Mouse (Mus musculus) CH12.LX (cell line): Measurements from ENCODE around the gene Anp32a. TPM values are rescaled to one million over a fixed set of nuclear protein-coding genes. Genes with fewer than 3 reads are reported as not detected.

Source experiments
- DNase-seq: peaks from one replicate; pipeline ENCODE4 v3.0.0-alpha.2; 2013; ENCODE audit errors: extremely low read depth
- H3K27ac ChIP-seq: 2 replicates; pipeline ENCODE4 v1.5.1; 2012; ENCODE audit warnings: low read depth, mild to moderate bottlenecking, control low read depth, moderate library complexity; ENCODE audit not compliant: insufficient read depth
- H3K27me3 ChIP-seq: replicated peaks from 2 replicates; pipeline ENCODE3; 2012; ENCODE audit warnings: inconsistent platforms
- H3K36me3 ChIP-seq, 2 experiments: replicated peaks in 1 of 2; 2 replicates each; pipeline versions ENCODE3 to v1.6.1; 2012; ENCODE audit warnings: inconsistent platforms in 1 of 2, low read length in 1 of 2, mild to moderate bottlenecking in 1 of 2, mixed read lengths in 1 of 2, moderate library complexity in 1 of 2; ENCODE audit not compliant: control insufficient read depth in 1 of 2, insufficient read depth in 1 of 2
- H3K4me1 ChIP-seq, 2 experiments: 2 replicates each; pipeline ENCODE4 v1.6.1; 2012; ENCODE audit warnings: inconsistent platforms in 1 of 2, moderate library complexity in 1 of 2; ENCODE audit not compliant: insufficient read depth in 2 of 2, control insufficient read depth in 1 of 2
- H3K4me2 ChIP-seq: 2 replicates; pipeline ENCODE4 v1.6.1; 2012; ENCODE audit warnings: low read depth, mild to moderate bottlenecking, control low read depth; ENCODE audit not compliant: poor library complexity, insufficient read depth, severe bottlenecking
- H3K4me3 ChIP-seq, 3 experiments: fragments of 150-350 bp in 1 of 3; sonication (generic) in 1 of 3; replicated peaks in 1 of 3; 2 replicates each; pipeline versions ENCODE3 to v1.5.1; 2011 to 2012; ENCODE audit warnings: low read depth in 2 of 3, low read length in 2 of 3, mild to moderate bottlenecking in 2 of 3, moderate library complexity in 2 of 3, control low read depth in 1 of 3, improper control_type of control experiment in 1 of 3, inconsistent platforms in 1 of 3, mixed read lengths in 1 of 3; ENCODE audit not compliant: poor library complexity in 1 of 3
- H3K79me2 ChIP-seq: replicated peaks from 2 replicates; pipeline ENCODE4 v1.6.1; 2012; ENCODE audit warnings: mild to moderate bottlenecking, moderate library complexity; ENCODE audit not compliant: control insufficient read depth, poor library complexity, insufficient read depth, severe bottlenecking; ENCODE audit errors: extremely low read depth
- H3K9ac ChIP-seq: 2 replicates; pipeline ENCODE4 v1.6.1; 2012; ENCODE audit warnings: low read depth, mild to moderate bottlenecking, control low read depth, moderate library complexity; ENCODE audit not compliant: insufficient read depth
- H3K9me3 ChIP-seq: replicated peaks from 2 replicates; pipeline ENCODE3; 2012; ENCODE audit warnings: low read length, inconsistent platforms, mixed read lengths
- BHLHE40 ChIP-seq: IDR thresholded peaks from 2 replicates; pipeline ENCODE4 v1.6.1; 2011; ENCODE audit warnings: mild to moderate bottlenecking, low read depth, low read length, improper control_type of control experiment
- CHD1 ChIP-seq: IDR thresholded peaks from 2 replicates; pipeline ENCODE4 v1.6.1; 2012; ENCODE audit warnings: low read depth, low read length, improper control_type of control experiment, inconsistent platforms
- CHD2 ChIP-seq: IDR thresholded peaks from 2 replicates; pipeline ENCODE4 v1.6.1; 2011; ENCODE audit warnings: low read length, improper control_type of control experiment
- CTCF ChIP-seq, 2 experiments: IDR thresholded peaks in 1 of 2; conservative IDR thresholded peaks in 1 of 2; 2 replicates each; pipeline ENCODE4 v1.5.1; 2011 to 2012; ENCODE audit warnings: low read depth in 2 of 2, low read length in 2 of 2, improper control_type of control experiment in 1 of 2, inconsistent platforms in 1 of 2, mild to moderate bottlenecking in 1 of 2, moderate library complexity in 1 of 2
- ELF1 ChIP-seq: IDR thresholded peaks from 2 replicates; pipeline ENCODE4 v1.6.1; 2014; ENCODE audit warnings: low read depth, mild to moderate bottlenecking, inconsistent platforms, low read length, improper control_type of control experiment
- EP300 ChIP-seq: IDR thresholded peaks from 2 replicates; pipeline ENCODE4 v1.6.1; 2011; ENCODE audit warnings: low read length, improper control_type of control experiment
- GABPA ChIP-seq: IDR thresholded peaks from 2 replicates; pipeline ENCODE4 v1.6.1; 2012; ENCODE audit warnings: low read depth, low read length, improper control_type of control experiment, inconsistent platforms; ENCODE audit not compliant: insufficient replicate concordance
- HCFC1 ChIP-seq: IDR thresholded peaks from 2 replicates; pipeline ENCODE4 v1.6.1; 2012; ENCODE audit warnings: low read depth, mild to moderate bottlenecking, inconsistent platforms, low read length, improper control_type of control experiment
- IRF4 ChIP-seq: IDR thresholded peaks from 2 replicates; pipeline ENCODE4 v1.6.1; 2014; ENCODE audit warnings: low read depth, mild to moderate bottlenecking, inconsistent platforms, low read length, improper control_type of control experiment
- JUN ChIP-seq: IDR thresholded peaks from 2 replicates; pipeline ENCODE4 v1.6.1; 2011; ENCODE audit warnings: low read depth, mild to moderate bottlenecking, low read length, improper control_type of control experiment, moderate library complexity; ENCODE audit not compliant: insufficient read depth
- KAT2A ChIP-seq: IDR thresholded peaks from 2 replicates; pipeline ENCODE4 v1.6.1; 2012; ENCODE audit warnings: low read length, improper control_type of control experiment, inconsistent platforms; ENCODE audit not compliant: insufficient replicate concordance
- MAFK ChIP-seq: IDR thresholded peaks from 2 replicates; pipeline ENCODE4 v1.6.1; 2011; ENCODE audit warnings: low read length, improper control_type of control experiment; ENCODE audit not compliant: insufficient replicate concordance
- MAX ChIP-seq: IDR thresholded peaks from 2 replicates; pipeline ENCODE4 v1.6.1; 2011; ENCODE audit warnings: low read length, improper control_type of control experiment
- MAZ ChIP-seq: IDR thresholded peaks from 2 replicates; pipeline ENCODE4 v1.6.1; 2012; ENCODE audit warnings: low read depth, mild to moderate bottlenecking, inconsistent platforms, low read length, improper control_type of control experiment, moderate library complexity
- MEF2A ChIP-seq: IDR thresholded peaks from 2 replicates; pipeline ENCODE4 v1.6.1; 2014; ENCODE audit warnings: low read depth, mild to moderate bottlenecking, inconsistent platforms, low read length, improper control_type of control experiment, borderline replicate concordance
- MXI1 ChIP-seq: IDR thresholded peaks from 2 replicates; pipeline ENCODE4 v1.6.1; 2011; ENCODE audit warnings: mild to moderate bottlenecking, low read depth, low read length, improper control_type of control experiment
- MYC ChIP-seq: IDR thresholded peaks from 2 replicates; pipeline ENCODE4 v1.6.1; 2011; ENCODE audit warnings: low read depth, mild to moderate bottlenecking, improper control_type of control experiment, low read length
- PAX5 ChIP-seq: IDR thresholded peaks from 2 replicates; pipeline ENCODE4 v1.6.1; 2012; ENCODE audit warnings: low read length, inconsistent platforms, mixed read lengths
- POLR2A ChIP-seq: IDR thresholded peaks from 2 replicates; pipeline ENCODE4 v1.6.1; 2011; ENCODE audit warnings: low read depth, mild to moderate bottlenecking, improper control_type of control experiment, low read length
- POLR2AphosphoS2 ChIP-seq: IDR thresholded peaks from 2 replicates; pipeline ENCODE4 v1.6.1; 2011; ENCODE audit warnings: low read depth, low read length, improper control_type of control experiment
- RAD21 ChIP-seq: IDR thresholded peaks from 2 replicates; pipeline ENCODE4 v1.6.1; 2011; ENCODE audit warnings: low read depth, mild to moderate bottlenecking, low read length, improper control_type of control experiment, moderate library complexity
- RCOR1 ChIP-seq: conservative IDR thresholded peaks from 2 replicates; pipeline ENCODE4 v1.6.1; 2012; ENCODE audit warnings: low read depth, mild to moderate bottlenecking, inconsistent platforms, low read length, improper control_type of control experiment
- SIN3A ChIP-seq: IDR thresholded peaks from 2 replicates; pipeline ENCODE4 v1.6.1; 2012; ENCODE audit warnings: low read length, improper control_type of control experiment, inconsistent platforms
- SMC3 ChIP-seq: IDR thresholded peaks from 2 replicates; pipeline ENCODE4 v1.6.1; 2011; ENCODE audit warnings: low read depth, low read length, improper control_type of control experiment
- TBP ChIP-seq: conservative IDR thresholded peaks from 2 replicates; pipeline ENCODE4 v1.6.1; 2011; ENCODE audit warnings: low read depth, low read length, improper control_type of control experiment
- TCF12 ChIP-seq: IDR thresholded peaks from 2 replicates; pipeline ENCODE4 v1.6.1; 2014; ENCODE audit warnings: low read depth, mild to moderate bottlenecking, inconsistent platforms, low read length, improper control_type of control experiment
- UBTF ChIP-seq: IDR thresholded peaks from 2 replicates; pipeline ENCODE4 v1.6.1; 2012; ENCODE audit warnings: low read depth, mild to moderate bottlenecking, inconsistent platforms, low read length, improper control_type of control experiment, moderate library complexity
- USF1 ChIP-seq: IDR thresholded peaks from 2 replicates; pipeline ENCODE4 v1.6.1; 2014; ENCODE audit warnings: low read depth, mild to moderate bottlenecking, inconsistent platforms, low read length, improper control_type of control experiment
- USF2 ChIP-seq: conservative IDR thresholded peaks from 2 replicates; pipeline ENCODE4 v1.6.1; 2011; ENCODE audit warnings: low read depth, low read length, improper control_type of control experiment
- ZC3H11A ChIP-seq: IDR thresholded peaks from 2 replicates; pipeline ENCODE4 v1.6.1; 2012; ENCODE audit warnings: low read depth, mild to moderate bottlenecking, inconsistent platforms, low read length, improper control_type of control experiment
- ZKSCAN1 ChIP-seq: IDR thresholded peaks from 2 replicates; pipeline ENCODE4 v1.6.1; 2012; ENCODE audit warnings: low read depth, inconsistent platforms, low read length, improper control_type of control experiment, borderline replicate concordance
- ZMIZ1 ChIP-seq: IDR thresholded peaks from 2 replicates; pipeline ENCODE4 v1.6.1; 2012; ENCODE audit warnings: low read depth, mild to moderate bottlenecking, inconsistent platforms, low read length, improper control_type of control experiment
- ZNF384 ChIP-seq: IDR thresholded peaks from 2 replicates; pipeline ENCODE4 v1.6.1; 2012; ENCODE audit warnings: low read depth, low read length, improper control_type of control experiment, inconsistent platforms
- dilution Hi-C: fragments of 300-500 bp; cut with MboI; formaldehyde crosslinking; loops from 2 replicates; pipeline ENCODE4 v1.14.3; 2020; ENCODE audit warnings: low sequenced_read_pairs; ENCODE audit not compliant: extremely low pct_unique_long_range_greater_than_20kb, extremely low pct_ligation_motif_present
- in situ Hi-C: fragments of 300-500 bp; cut with MboI; formaldehyde crosslinking; loops from 3 replicates; pipeline ENCODE4 v1.14.3; 2019; ENCODE audit warnings: low sequenced_read_pairs, low pct_ligation_motif_present, low pct_unique_long_range_greater_than_20kb, mixed read lengths
- polyA plus RNA-seq: library from polyadenylated mRNA; unstranded; fragments of >175 nt; gene quantifications from 2 replicates; pipeline ENCODE4 v1.2.1, GENCODE M21; 2012; ENCODE audit warnings: low read depth; ENCODE audit not compliant: insufficient read length
- total RNA-seq, 2 experiments: library from RNA; depleted of rRNA; stranded (reverse); fragments of 300-350 nt in 1 of 2; fragments of >200 nt in 1 of 2; gene quantifications; 2 replicates each; pipeline ENCODE4 v1.2.3; 2012 to 2014

Gene Anp32a
- total and polyA plus RNA-seq, 3 experiments, result 585 to 1,207 (median 869) TPM

GRCm38 (mm10) chr9:62350721-62351120, 9.6 kb downstream of the Anp32a start:
- H3K79me2 ChIP-seq, result peaks cover 94% of the 10 kb centered on the region
- 0 out of 2 replicates have a peak, but pooled peaks have one; percentile 10 for TF ChIP-seq MYC
- TF ChIP-seq TCF12, result no peak
- 0 out of 2 replicates have a peak, but pooled peaks have one; percentile 44 for TF ChIP-seq CHD1
- no peak; the same call in 1 of the 2 replicates for TF ChIP-seq ZNF384
- no peak for TF ChIP-seq MEF2A
- H3K27ac ChIP-seq, result peak overlapping the region; percentile 72
- no peaks in the 10 kb centered on the region for H3K27me3 ChIP-seq
- dilution Hi-C loops (no loop called here), in situ Hi-C loops (no loop called here)
- H3K9me3 ChIP-seq, result no peaks in the 10 kb centered on the region
- peaks cover 43 to 82% of the 10 kb centered on the region in 2 experiments for H3K4me1 ChIP-seq
- H3K4me3 ChIP-seq, result no peak overlapping the region
- no peak for DNase-seq
- peak overlapping the region; percentile 53 for H3K4me2 ChIP-seq
- H3K9ac ChIP-seq, result peak overlapping the region; percentile 52
- peaks cover 11 to 59% of the 10 kb centered on the region in 2 experiments for H3K36me3 ChIP-seq

- H3K27ac ChIP-seq, result peak overlapping the region; percentile 76
- peak overlapping the region; percentile 13; the same call in 1 of the 2 replicates for H3K9ac ChIP-seq
- TF ChIP-seq TCF12 (no peak), ZKSCAN1 (no peak), TBP (no peak), PAX5 (no peak), HCFC1 (no peak), CHD1 (no peak), BHLHE40 (no peak), ZMIZ1 (no peak), RAD21 (no peak), GABPA (no peak), CTCF (conservative IDR thresholded peaks at IDR 0.05 in 1 of 2, IDR thresholded peaks at IDR 0.05 in 1 of 2; ENCODE audit: low read depth in 2 of 2, low read length in 2 of 2) (no peak), JUN (no peak), POLR2AphosphoS2 (no peak), ZNF384 (no peak), MAFK (no peak), MXI1 (peak; percentile 81; the same call in 1 of the 2 replicates), SIN3A (0 out of 2 replicates have a peak, but pooled peaks have one; percentile 38), RCOR1 (no peak), MAX (peak; percentile 25; the same call in 1 of the 2 replicates), MEF2A (no peak), CHD2 (no peak), SMC3 (no peak), POLR2A (no peak; the same call in 1 of the 2 replicates), ZC3H11A (no peak), UBTF (no peak), MAZ (no peak), IRF4 (no peak), USF2 (no peak), USF1 (no peak), KAT2A (no peak), ELF1 (no peak), EP300 (no peak)
These were observed 10.1 kb downstream of the Anp32a start for GRCm38 (mm10) chr9:62351200-62351599.

More at GRCm38 (mm10) chr9:62351200-62351599, 10.1 kb downstream of the Anp32a start:
- dilution Hi-C loops (no loop called here), in situ Hi-C loops (no loop called here)
- no peaks in the 10 kb centered on the region for H3K9me3 ChIP-seq
- H3K4me3 ChIP-seq, result no peak overlapping the region
- peak; percentile 24 for DNase-seq
- no peaks in the 10 kb centered on the region for H3K27me3 ChIP-seq
- peaks cover 94% of the 10 kb centered on the region for H3K79me2 ChIP-seq
- H3K4me2 ChIP-seq, result peak overlapping the region; percentile 53
- peaks cover 15 to 63% of the 10 kb centered on the region in 2 experiments for H3K36me3 ChIP-seq
- H3K4me1 ChIP-seq, result peaks cover 47 to 87% of the 10 kb centered on the region in 2 experiments
